Mouse (Mus musculus) testis, adult 2 months (tissue): ENCODE data around the gene Plpp3.

ENCODE experiments used
- CTCF ChIP-seq: fragments of 200-500 bp; IDR thresholded peaks from 2 replicates; pipeline ENCODE4 v1.5.1; 2012; ENCODE audit warnings: low read depth, mild to moderate bottlenecking, inconsistent platforms, low read length, moderate library complexity; ENCODE audit not compliant: control insufficient read depth, insufficient read depth, insufficient replicate concordance
- POLR2A ChIP-seq: fragments of 200-500 bp; IDR thresholded peaks from 2 replicates; pipeline ENCODE4 v1.6.1; 2012; ENCODE audit warnings: low read depth, mild to moderate bottlenecking, inconsistent platforms, low read length, moderate library complexity; ENCODE audit not compliant: control insufficient read depth

DNA sequence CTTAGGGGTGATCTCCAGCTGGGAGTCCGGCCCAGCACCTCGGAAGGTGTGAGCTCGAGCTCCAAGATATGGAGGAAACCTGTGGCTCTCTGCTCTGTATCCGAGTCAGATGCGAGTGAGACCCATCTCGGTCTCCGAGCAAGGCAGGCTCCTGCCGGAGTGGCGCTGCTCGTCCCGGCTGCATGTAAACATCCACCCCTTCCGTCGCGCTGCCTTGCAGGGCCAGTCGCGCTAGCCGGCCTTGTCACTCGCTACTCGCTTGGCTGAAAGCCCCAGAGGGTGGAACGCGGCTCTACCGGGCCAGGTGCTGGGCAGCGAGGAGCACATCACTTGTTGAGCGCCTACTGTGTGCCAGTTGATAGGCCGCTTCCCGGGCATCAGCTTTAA, 1.0 kb downstream of the Plpp3 start:
- peak; percentile 56; the same call in 1 of the 2 replicates for TF ChIP-seq POLR2A
- TF ChIP-seq CTCF = 0 out of 2 replicates have a peak, but pooled peaks have one; percentile 6
